ENCODE assay signal across 10 mouse cellular contexts in the genomic region with DNA sequence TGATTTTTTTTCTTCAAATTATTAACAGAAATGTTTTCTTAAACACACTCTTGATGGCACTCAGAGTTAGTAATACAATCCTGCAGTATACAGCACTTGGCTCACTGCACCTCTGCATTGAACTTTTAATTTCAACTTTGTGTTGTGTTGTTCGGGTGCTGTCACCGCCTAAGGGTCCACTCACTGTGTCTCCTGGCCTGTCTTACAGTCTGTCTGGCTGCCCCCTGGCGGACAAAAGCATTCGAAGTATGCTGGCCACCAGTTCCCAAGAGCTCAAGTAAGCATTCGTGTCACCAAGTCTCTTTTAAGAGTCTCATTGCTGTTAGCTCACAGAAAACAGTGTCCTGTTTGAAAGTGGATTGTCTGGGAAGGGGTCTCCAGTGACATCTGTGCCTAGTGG.
DNase-seq lines count a peak whose midpoint lies in the region; ATAC-seq lines count a peak whose summit lies in the region.
"Had no signal": no experiment of that assay in that cellular context is flagged by ENCODE, and none has a peak within 500 bp of the region (broad histone marks: within the 10 kb centered on the region; RNA-seq: fewer than 3 reads in every experiment).

No protein-coding gene starts in this region.

- peak; percentile 74 for DNase-seq in layer of hippocampus, adult 11-12 months (ENCODE audit: low spot score)
- no peak for DNase-seq in layer of hippocampus, adult 9-10 months (ENCODE audit: low spot score)
- DNase-seq in NIH3T3 (ENCODE audit: low read depth): peak; percentile 62
- peak; percentile 53 to 72 for DNase-seq in cerebellum, postnatal 4 days (ENCODE audit: low spot score in 2 of 2)
- peak; percentile 21 for DNase-seq in heart, adult 8-10 months (ENCODE audit: low spot score)
- peak; percentile 58 for DNase-seq in limb, embryonic 10.5 days (ENCODE audit: low spot score)
- peak; percentile 78 for DNase-seq in retina, embryonic 14.5 days (ENCODE audit: low spot score)

- H3K36me3 ChIP-seq in limb, embryonic 10.5 days: no peaks in the 10 kb centered on the region
- H3K36me3 ChIP-seq: limb, embryonic 15.5 days; stomach, embryonic 15.5 days had no signal

- 33% methylated on average over 5 of the region's 5 CpGs for WGBS in limb, embryonic 10.5 days

- H3K27ac ChIP-seq in limb, embryonic 10.5 days: no peak overlapping the region
- H3K27ac ChIP-seq: limb, embryonic 15.5 days; stomach, embryonic 15.5 days had no signal

- ATAC-seq in megakaryocyte progenitor cell, adult 5-6 weeks (replicated peaks; ENCODE audit: poor library complexity): no peak

- no peaks in the 10 kb centered on the region for H3K9me3 ChIP-seq in limb, embryonic 10.5 days (replicated peaks)
- H3K9me3 ChIP-seq: limb, embryonic 15.5 days; stomach, embryonic 15.5 days had no signal

- no peaks in the 10 kb centered on the region for H3K4me1 ChIP-seq in limb, embryonic 10.5 days
- H3K4me1 ChIP-seq: limb, embryonic 15.5 days; stomach, embryonic 15.5 days had no signal

- H3K27me3 ChIP-seq in limb, embryonic 10.5 days (ENCODE audit: low read depth, poor library complexity, severe bottlenecking): no peaks in the 10 kb centered on the region
- H3K27me3 ChIP-seq: limb, embryonic 15.5 days; stomach, embryonic 15.5 days had no signal

- H3K4me3 ChIP-seq in limb, embryonic 10.5 days: no peak overlapping the region
- H3K4me3 ChIP-seq: limb, embryonic 15.5 days; stomach, embryonic 15.5 days had no signal
